Mouse (Mus musculus): ENCODE data around the gene Apc2.

DNA sequence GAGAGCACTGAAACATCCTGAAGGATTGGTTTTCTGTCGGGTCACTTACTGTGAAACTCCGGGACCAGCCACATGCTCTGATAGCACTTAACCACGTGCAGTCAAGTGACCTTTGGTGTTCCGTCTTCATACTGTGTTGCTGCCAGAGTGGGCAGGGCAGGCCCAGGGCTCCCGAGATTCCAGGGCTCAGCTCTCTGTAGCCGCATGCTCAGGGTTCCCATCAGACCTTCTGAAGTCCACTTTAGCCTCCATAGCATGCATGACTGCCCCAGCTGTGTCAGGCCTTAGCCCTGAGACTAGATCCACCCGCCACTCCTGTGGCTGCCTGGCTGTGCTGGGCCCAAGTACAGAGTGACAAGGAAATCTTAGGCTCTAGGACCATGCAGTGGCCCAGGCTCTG is 14.5 kb upstream of the Apc2 start:
- no peak for TF ChIP-seq CTCF (IDR thresholded peaks at IDR 0.05; ENCODE audit: extremely low read depth, insufficient read depth, low read length)
- TF ChIP-seq POLR2A (IDR thresholded peaks at IDR 0.05; ENCODE audit: extremely low read depth, insufficient read depth, low read length): no peak

Measured in cortical plate, adult 2 months (tissue).